Mouse (Mus musculus) CD4-positive, CD25-positive, alpha-beta regulatory T cell, adult 9 weeks (primary cell): Measurements from ENCODE around the gene 4933403O08Rik. TPM values are rescaled to one million over a fixed set of nuclear protein-coding genes. Genes with fewer than 3 reads are reported as not detected.

Source experiments
- polyA plus RNA-seq: library from polyadenylated mRNA; unstranded; fragments of 100-300 nt; shearing (Covaris generic); gene quantifications from one replicate; pipeline ENCODE4 v1.2.1, GENCODE M21; 2017

Gene 4933403O08Rik
- not detected for polyA plus RNA-seq

GRCm38 (mm10) chrX:112238749-112239148 lies at the start of gene 4933403O08Rik:
4933403O08Rik (plus strand) TSS chrX:112239049.

Other genes starting within 250 kb of the 4933403O08Rik start
- gene Tex16, start 228.0 kb upstream of the 4933403O08Rik start, polyA plus RNA-seq: not detected
- 35.1 TPM for gene Apool, start 72.3 kb downstream of the 4933403O08Rik start, polyA plus RNA-seq
- not detected for gene Satl1, start 167.7 kb downstream of the 4933403O08Rik start, polyA plus RNA-seq